ENCODE assay signal across 8 mouse cellular contexts in genomic region chr4:49632139-49632481, GRCm38 (mm10). TPM values are rescaled to one million over a fixed set of nuclear protein-coding genes. Genes with fewer than 3 reads are reported as not detected.
DNase-seq lines count a peak whose midpoint lies in the region; ATAC-seq and TF ChIP-seq lines count a peak whose summit lies in the region.

No protein-coding gene starts in this region.

- no peak for TF ChIP-seq POLR2A in bone marrow, adult 2 months (IDR thresholded peaks at IDR 0.05; ENCODE audit: borderline replicate concordance, control insufficient read depth, low read depth, low read length)

- H3K9ac ChIP-seq in kidney, embryonic 14.5 days (ENCODE audit: low read depth, low read length): peak overlapping the region; percentile 84
- peak overlapping the region; percentile 85 for H3K9ac ChIP-seq in hindbrain, embryonic 13.5 days
- peak overlapping the region; percentile 75 for H3K9ac ChIP-seq in midbrain, embryonic 14.5 days (replicated peaks; ENCODE audit: low read length)

- no peaks in the 10 kb centered on the region for H3K9me3 ChIP-seq in kidney, embryonic 14.5 days (ENCODE audit: control insufficient read depth, low read length)
- H3K9me3 ChIP-seq in hindbrain, embryonic 13.5 days: no peaks in the 10 kb centered on the region
- H3K9me3 ChIP-seq in midbrain, embryonic 14.5 days (ENCODE audit: control insufficient read depth, low read length): no peaks in the 10 kb centered on the region

- peak overlapping the region; percentile 65 for H3K4me3 ChIP-seq in kidney, embryonic 14.5 days (ENCODE audit: low read length)
- H3K4me3 ChIP-seq in bone marrow, adult 2 months (replicated peaks; ENCODE audit: control insufficient read depth, low read depth, low read length): peak overlapping the region; percentile 97
- peak overlapping the region; percentile 81 for H3K4me3 ChIP-seq in hindbrain, embryonic 13.5 days
- peak overlapping the region; percentile 60 for H3K4me3 ChIP-seq in midbrain, embryonic 14.5 days (replicated peaks; ENCODE audit: low read depth, low read length)

- no peak for TF ChIP-seq CTCF in bone marrow, adult 2 months (IDR thresholded peaks at IDR 0.05; ENCODE audit: control insufficient read depth, insufficient read depth, low read length)

- ATAC-seq in kidney, embryonic 14.5 days (ENCODE audit: low FRiP score, low TSS enrichment): peak; percentile 82; the same call in 1 of the 2 replicates
- peak; percentile 86 for ATAC-seq in hindbrain, embryonic 13.5 days (ENCODE audit: low FRiP score)
- peak; percentile 82 for ATAC-seq in midbrain, embryonic 14.5 days (ENCODE audit: low FRiP score, low TSS enrichment)

- DNase-seq in kidney, postnatal 10 days: no peak
- DNase-seq in midbrain, embryonic 14.5 days: no peak
- no peak for DNase-seq in layer of hippocampus, adult 9-10 months (ENCODE audit: low spot score)
- no peak for DNase-seq in thymus, postnatal 25 days
- no peak for DNase-seq in layer of hippocampus, adult 9-11 months

- H3K4me1 ChIP-seq in kidney, embryonic 14.5 days (ENCODE audit: control insufficient read depth, insufficient read depth, low read length): peaks cover 9% of the 10 kb centered on the region; the same call in 1 of the 2 replicates
- H3K4me1 ChIP-seq in bone marrow, adult 2 months (ENCODE audit: control insufficient read depth, insufficient read depth, low read length): no peaks in the 10 kb centered on the region
- peaks cover 20% of the 10 kb centered on the region for H3K4me1 ChIP-seq in hindbrain, embryonic 13.5 days (replicated peaks)
- 0 out of 2 replicates have a peak, but pooled peaks cover 8% of the 10 kb centered on the region for H3K4me1 ChIP-seq in midbrain, embryonic 14.5 days (ENCODE audit: control insufficient read depth, insufficient read depth, low read length)

- WGBS in kidney, embryonic 14.5 days: under 1% methylated on average over 30 of the region's 30 CpGs
- WGBS in bone marrow, adult 2 months: under 1% methylated on average over 30 of the region's 30 CpGs
- under 1% methylated on average over 30 of the region's 30 CpGs for WGBS in hindbrain, embryonic 13.5 days
- under 1% methylated on average over 30 of the region's 30 CpGs for WGBS in midbrain, embryonic 14.5 days

- peaks cover 32% of the 10 kb centered on the region for H3K36me3 ChIP-seq in kidney, embryonic 14.5 days (ENCODE audit: control insufficient read depth, insufficient read depth, low read length)
- H3K36me3 ChIP-seq in hindbrain, embryonic 13.5 days: peaks cover 36% of the 10 kb centered on the region
- peaks cover 35% of the 10 kb centered on the region for H3K36me3 ChIP-seq in midbrain, embryonic 14.5 days (ENCODE audit: control insufficient read depth, insufficient read depth, low read length)

- peak overlapping the region; percentile 67 for H3K4me2 ChIP-seq in kidney, embryonic 14.5 days (replicated peaks; ENCODE audit: low read depth, low read length)
- H3K4me2 ChIP-seq in hindbrain, embryonic 13.5 days: peak overlapping the region; percentile 82
- H3K4me2 ChIP-seq in midbrain, embryonic 14.5 days (ENCODE audit: low read length): peak overlapping the region; percentile 77

- peak overlapping the region; percentile 81 for H3K27ac ChIP-seq in kidney, embryonic 14.5 days (ENCODE audit: low read depth, low read length)
- H3K27ac ChIP-seq in bone marrow, adult 2 months (ENCODE audit: control insufficient read depth, insufficient read depth, low read depth, low read length, poor library complexity): peak overlapping the region; percentile 85
- peak overlapping the region; percentile 92 for H3K27ac ChIP-seq in hindbrain, embryonic 13.5 days
- H3K27ac ChIP-seq in midbrain, embryonic 14.5 days (replicated peaks; ENCODE audit: low read depth, low read length): peak overlapping the region; percentile 78

- H3K27me3 ChIP-seq in kidney, embryonic 14.5 days (ENCODE audit: control insufficient read depth, insufficient read depth, low read length): no peaks in the 10 kb centered on the region
- H3K27me3 ChIP-seq in hindbrain, embryonic 13.5 days: no peaks in the 10 kb centered on the region
- H3K27me3 ChIP-seq in midbrain, embryonic 14.5 days (ENCODE audit: control insufficient read depth, insufficient read depth, low read length): no peaks in the 10 kb centered on the region

RNA-seq across cellular contexts. Expression of gene Rnf20, which starts 0.3 kb away (rescaled TPM):
- polyA plus RNA-seq in kidney, embryonic 14.5 days (2014; fragmentation: Nextera tagmentation; extraction: Ambion mirVana): 39.1 and 61.1 TPM in 2 replicates
- polyA plus RNA-seq in bone marrow, adult 2 months (2011; ENCODE audit: insufficient read depth, insufficient read length, low replicate concordance, missing spikeins): 41.5 and 45.7 TPM in 2 replicates
- polyA plus RNA-seq in hindbrain, embryonic 13.5 days (2015; fragmentation: Nextera tagmentation; extraction: Ambion mirVana): 57.8 and 58.4 TPM in 2 replicates
- 58.4 and 74.0 TPM in 2 replicates for polyA plus RNA-seq in midbrain, embryonic 14.5 days (2014; fragmentation: Nextera tagmentation; extraction: Ambion mirVana)

RNA-seq across cellular contexts. Expression of gene Tmem246, which starts 34.4 kb away (rescaled TPM):
- polyA plus RNA-seq in kidney, embryonic 14.5 days (2014; fragmentation: Nextera tagmentation; extraction: Ambion mirVana): 11.2 and 16.3 TPM in 2 replicates
- 0.54 and 1.3 TPM in 2 replicates for polyA plus RNA-seq in bone marrow, adult 2 months (2011; ENCODE audit: insufficient read depth, insufficient read length, low replicate concordance, missing spikeins)
- polyA plus RNA-seq in hindbrain, embryonic 13.5 days (2015; fragmentation: Nextera tagmentation; extraction: Ambion mirVana): 62.7 and 67.1 TPM in 2 replicates
- 84.5 and 86.5 TPM in 2 replicates for polyA plus RNA-seq in midbrain, embryonic 14.5 days (2014; fragmentation: Nextera tagmentation; extraction: Ambion mirVana)

RNA-seq across cellular contexts. Expression of gene Ppp3r2, which starts 49.7 kb away (rescaled TPM):
- not detected in 2 replicates for polyA plus RNA-seq in kidney, embryonic 14.5 days (2014; fragmentation: Nextera tagmentation; extraction: Ambion mirVana)
- not detected in 2 replicates for polyA plus RNA-seq in bone marrow, adult 2 months (2011; ENCODE audit: insufficient read depth, insufficient read length, low replicate concordance, missing spikeins)
- polyA plus RNA-seq in hindbrain, embryonic 13.5 days (2015; fragmentation: Nextera tagmentation; extraction: Ambion mirVana): 0.28 and 0.42 TPM in 2 replicates
- polyA plus RNA-seq in midbrain, embryonic 14.5 days (2014; fragmentation: Nextera tagmentation; extraction: Ambion mirVana): 0.25 and 0.63 TPM in 2 replicates
